Mouse (Mus musculus) urinary bladder, postnatal 25 days (tissue): Measurements from ENCODE around the gene Timeless.

Experiments used
- DNase-seq: peaks from one replicate; pipeline ENCODE4 v3.0.0; 2022; ENCODE audit warnings: low spot score

The Timeless gene

GRCm38 (mm10) chr10:128297622-128298021 is 65.8 kb downstream of the Timeless start:
- no peak for DNase-seq

- DNase-seq: no peak
Observed at GRCm38 (mm10) chr10:128298243-128298642, 66.4 kb downstream of the Timeless start.

- no peak for DNase-seq
Observed at GRCm38 (mm10) chr10:128298702-128299171, 66.9 kb downstream of the Timeless start, which contains the start of gene Il23a. Gene Il23a (minus strand): TSS chr10:128298752.

- DNase-seq: no peak
Observed at GRCm38 (mm10) chr10:128302357-128302756, 70.5 kb downstream of the Timeless start.
